Mouse (Mus musculus) gastrocnemius, postnatal 14 days (tissue): Measurements from ENCODE around the gene Slc22a15. TPM values are rescaled to one million over a fixed set of nuclear protein-coding genes. Genes with fewer than 3 reads are reported as not detected.

ENCODE experiments used
- DNase-seq: peaks from one replicate; pipeline ENCODE4 v3.0.0; 2021; ENCODE audit warnings: mixed read lengths
- intact Hi-C: fragments of 180-260 bp; cut with DNase I; formaldehyde crosslinking; loops from one replicate; pipeline ENCODE4 v1.15.1; 2025; ENCODE audit warnings: low total_unique reads
- total RNA-seq, 2 experiments: library from RNA; stranded (reverse); gene quantifications; 2 replicates each; pipeline ENCODE4 v1.2.3; 2021

Gene Slc22a15
- total RNA-seq, 2 experiments from 2014 or later, result 1.3 to 1.8 TPM

DNA sequence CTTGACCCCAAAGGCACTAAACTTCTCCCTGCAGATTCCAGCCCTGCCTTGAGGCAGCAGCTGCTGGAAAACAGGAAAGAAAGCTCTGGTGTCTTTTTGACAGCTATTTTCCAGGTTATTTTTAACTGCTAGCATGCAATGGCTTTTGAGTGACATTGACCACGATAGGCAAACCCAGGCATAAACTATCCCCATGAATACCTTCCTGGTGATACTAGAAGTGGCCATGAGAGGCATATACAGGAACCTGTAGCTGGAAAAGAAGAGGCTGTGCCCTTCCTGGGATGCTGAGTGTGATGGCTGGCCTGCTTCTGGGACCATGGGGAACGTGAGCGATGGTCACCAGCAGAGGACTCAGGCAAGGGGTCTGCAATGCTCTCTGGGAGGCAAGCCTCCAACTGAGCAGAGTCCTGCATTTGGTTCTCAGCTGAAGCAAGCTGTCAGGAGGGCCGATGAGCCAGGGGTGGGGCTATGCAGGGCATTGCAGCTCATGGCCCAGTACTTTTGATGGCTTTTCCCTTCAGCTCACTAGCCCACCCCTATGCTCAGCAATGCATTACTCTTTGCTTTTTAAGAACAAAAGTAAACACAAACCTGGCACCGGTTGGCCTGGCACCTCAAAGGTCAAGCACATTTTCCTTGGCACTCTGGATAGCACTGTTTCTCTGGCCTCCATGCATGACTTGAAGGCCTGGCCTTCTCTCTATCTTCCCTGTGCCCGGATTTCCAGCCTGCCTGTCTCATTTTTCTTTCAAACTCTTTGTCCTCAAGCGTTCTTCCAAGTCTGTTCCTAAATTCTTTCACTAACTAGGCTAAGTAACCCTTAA, 47.6 kb downstream of the Slc22a15 start:
- no peak for DNase-seq
- intact Hi-C loops, result no loop called here

DNA sequence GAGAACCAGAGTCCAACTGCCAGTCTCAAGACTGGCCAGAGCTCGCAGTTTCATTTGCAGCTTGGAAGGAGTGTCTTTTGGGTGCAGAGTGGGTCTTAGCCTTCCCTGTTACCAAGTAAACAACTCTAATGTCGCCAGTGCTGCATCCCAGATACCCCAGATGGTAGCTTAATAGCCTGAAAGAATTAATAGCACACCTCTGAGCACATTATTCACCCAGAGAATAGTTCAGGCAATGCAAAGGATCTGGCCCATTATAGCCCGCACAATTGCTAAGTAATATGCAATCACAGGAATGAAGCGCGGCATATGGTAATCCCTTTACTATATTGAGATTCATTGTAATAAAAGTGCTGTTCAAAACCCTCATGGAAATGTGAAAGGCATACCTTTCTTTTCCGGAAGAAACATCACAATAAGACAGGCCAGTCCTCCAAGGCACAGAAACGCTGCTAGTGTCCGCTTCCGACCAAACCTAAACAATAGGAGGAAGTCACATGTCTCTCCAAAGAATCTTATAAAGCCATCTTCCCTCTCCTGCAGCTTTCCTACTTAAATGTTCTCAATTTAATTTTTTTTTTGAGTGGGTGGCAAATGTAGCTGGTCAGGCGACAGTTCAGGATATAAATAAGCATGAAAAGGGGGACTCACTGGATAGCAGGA, 48.9 kb downstream of the Slc22a15 start:
- DNase-seq, result no peak
- intact Hi-C loops, result no loop called here

DNA sequence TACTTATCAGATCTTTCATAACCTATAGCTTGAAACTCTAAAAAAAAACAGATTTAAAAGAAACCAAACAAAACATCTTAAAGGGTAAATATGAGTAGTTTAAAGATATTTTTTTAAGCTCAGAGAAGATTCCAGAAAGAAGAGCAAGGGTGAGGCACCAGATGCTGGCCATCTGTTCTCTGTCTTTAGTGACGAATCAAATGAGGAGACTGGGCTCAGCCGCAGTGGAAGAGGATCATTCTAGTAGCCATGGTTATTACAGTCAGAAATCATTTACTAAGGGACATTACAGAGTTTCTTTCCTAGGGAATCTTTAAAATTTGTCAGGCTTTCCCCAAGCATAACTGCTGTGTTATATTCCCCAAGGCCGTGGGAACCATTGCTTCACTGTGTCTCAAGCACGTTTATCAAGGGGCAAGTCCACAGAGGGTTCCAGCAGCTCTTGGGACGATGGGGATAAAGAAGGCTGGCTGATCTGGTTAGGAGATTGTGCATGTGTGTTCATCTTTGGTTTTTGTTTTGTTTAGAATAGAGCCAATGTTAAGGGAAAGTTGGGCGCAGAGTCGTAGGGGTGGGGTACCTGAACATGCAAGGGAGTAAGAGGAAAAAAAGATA, 51.1 kb downstream of the Slc22a15 start:
- intact Hi-C loops, result no loop called here
- DNase-seq, result no peak

DNA sequence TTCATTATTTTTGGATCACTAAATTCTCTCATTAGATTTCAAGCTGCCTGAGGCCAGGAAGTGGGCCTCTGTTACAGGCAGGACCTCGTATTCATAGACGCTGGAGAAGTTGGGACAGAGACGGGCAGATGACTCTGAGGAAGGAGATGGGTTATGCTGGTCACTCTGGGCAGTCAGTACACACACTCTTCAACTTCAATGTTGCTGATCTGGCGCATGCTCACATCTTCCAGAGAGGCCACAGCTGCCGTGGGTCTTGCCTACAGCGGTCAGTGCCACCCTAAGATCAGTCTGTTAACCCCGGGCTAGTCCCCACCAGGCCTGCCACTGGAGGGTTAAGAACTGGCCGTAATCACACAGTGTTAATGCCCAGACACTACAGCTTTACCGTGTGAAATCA, 52.3 kb downstream of the Slc22a15 start:
- DNase-seq, result no peak
- intact Hi-C loops, result no loop called here

DNA sequence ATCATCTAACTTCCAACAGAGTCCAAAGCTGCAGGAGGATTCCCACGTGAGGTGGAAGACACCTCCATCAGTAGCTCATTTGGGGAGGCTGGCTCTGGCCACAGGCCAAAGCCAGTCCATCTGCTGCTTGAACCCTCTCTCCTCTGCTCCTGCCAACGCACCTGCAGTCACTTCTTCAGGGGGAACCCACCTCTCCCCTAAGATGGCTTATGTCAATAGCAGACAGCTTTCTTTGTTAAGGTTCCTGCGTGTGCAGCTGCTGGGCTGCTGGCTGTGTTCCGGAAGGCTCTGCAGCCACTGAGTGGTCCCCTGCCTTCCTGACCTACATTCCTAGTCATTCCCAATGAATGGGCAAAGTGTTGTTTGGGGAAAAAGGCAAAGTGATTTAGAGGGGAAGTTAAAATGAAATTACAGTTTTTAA, 57.2 kb downstream of the Slc22a15 start:
- DNase-seq, result no peak
- intact Hi-C loops, result no loop called here

DNA sequence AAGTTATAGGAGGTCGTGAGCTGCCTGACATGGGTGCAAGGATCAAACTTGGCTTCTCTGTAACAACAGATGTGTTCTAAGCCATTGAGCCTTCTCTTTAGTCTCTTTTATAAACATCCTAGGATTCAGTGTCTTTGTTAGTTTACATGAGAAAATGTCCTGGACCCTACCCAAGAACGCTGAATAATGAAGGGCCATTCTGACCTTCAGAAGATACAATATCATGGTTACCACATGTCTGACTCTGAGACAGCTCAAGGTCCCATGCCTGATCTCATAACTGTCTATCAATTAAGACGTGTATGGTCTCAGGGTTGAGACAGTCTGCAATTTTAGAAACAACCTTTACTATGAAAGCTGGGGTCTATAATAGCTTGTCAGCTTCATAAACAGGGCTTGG, 62.4 kb downstream of the Slc22a15 start:
- DNase-seq, result no peak
- intact Hi-C loops, result no loop called here

DNA sequence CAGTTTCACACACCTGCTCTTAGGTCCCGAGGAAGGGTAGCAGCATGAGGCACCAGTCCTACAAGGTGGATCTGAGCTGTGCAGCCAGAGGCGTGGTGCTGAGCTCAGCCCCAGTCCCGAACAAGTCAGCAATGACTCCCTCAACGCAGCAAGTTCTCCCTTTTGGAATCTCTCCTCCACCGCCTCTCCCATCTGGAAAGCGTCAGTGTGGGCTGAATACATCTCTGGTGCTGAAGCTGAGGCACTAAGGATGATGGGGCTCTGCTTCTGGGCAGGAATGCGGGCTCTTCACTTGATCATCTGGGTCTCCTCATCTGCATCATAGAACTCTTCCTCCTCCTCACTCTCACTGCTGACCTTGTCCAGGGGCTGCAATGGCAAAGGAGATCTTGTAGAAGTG, 64.1 kb downstream of the Slc22a15 start:
- no peak for DNase-seq
- intact Hi-C loops, result no loop called here

DNA sequence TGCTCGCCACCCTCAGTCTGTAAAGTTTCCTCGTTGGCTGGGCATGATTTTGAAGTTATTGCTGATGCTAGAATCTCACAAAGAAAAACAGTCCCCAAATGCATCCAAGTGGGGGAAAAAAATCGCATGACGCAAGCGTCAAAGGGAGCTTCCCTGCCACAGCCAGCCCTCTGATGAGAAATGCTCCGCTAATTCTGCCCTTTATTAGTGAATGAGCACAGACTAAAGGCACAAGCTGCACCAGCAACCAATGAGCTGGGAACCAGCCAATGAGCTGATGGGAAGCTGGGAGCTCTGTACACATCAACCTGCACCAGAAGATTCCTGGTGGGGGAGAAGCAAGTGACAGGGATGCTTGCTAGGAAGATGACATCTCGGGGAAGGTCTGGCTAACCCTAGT, 64.5 kb downstream of the Slc22a15 start:
- DNase-seq, result no peak
- intact Hi-C loops, result no loop called here

DNA sequence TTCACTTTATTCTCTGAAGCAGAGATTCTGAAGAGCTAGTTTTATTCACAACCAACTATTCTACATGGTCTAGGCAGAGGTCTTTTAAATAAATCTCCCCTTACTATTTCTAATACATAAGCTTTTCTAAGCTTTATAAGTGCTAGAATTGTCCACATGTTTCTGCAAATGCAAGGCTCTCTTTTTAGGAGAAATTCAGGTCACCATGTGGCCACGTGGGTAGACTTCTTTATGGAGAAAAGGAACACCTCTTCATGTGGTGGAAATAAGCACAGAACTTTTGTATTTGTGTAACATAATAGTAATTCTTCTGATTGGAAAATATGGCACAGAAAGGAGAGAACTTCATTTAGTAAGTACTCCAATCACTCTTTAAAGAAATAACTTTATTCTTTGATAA, 70.2 kb downstream of the Slc22a15 start:
- intact Hi-C loops, result no loop called here
- DNase-seq, result no peak

DNA sequence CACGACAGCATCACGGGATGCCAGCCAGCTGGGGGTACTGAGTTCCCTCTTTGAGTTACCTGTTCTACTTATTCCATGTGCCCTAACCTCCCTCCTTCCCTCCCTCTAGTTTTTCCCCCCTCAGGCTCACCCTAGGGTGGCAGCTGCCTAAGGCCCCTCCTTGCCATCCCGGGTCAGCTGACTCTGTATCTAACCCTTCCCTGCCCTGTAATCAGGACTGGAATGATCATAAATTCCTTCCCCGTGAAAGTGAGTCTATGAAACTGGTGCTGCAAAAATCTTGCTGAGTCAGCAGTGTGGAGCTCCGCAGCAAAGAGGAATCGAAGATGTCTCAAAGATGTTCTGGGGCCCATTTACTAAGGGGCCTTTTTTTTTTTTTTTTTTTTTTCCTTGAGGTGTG, 72.9 kb downstream of the Slc22a15 start:
- no peak for DNase-seq
- intact Hi-C loops, result no loop called here

DNA sequence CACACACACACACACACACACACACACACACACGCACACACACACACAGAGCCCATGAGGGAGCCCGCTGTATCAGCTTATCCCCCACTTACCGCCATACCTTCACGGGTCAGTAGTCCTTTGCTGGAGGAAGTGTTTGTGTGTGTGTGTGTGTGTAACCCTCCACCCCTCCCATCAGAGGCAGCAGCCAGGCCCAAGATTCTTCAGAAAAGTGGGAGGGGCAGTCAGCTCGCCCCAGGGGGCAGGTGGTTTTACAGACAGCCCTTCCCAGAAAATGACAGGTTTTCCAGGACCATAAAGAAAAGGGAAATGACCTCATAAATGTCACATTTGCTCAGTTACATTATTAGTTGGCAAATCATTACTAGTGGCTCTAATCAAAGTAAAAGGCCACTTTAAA, 75.4 kb downstream of the Slc22a15 start, which contains the start of gene Mab21l3:
Mab21l3 (minus strand) TSS at position 144 of the 400 bp plus-strand sequence.
- intact Hi-C loops, result no loop called here
- no peak for DNase-seq

DNA sequence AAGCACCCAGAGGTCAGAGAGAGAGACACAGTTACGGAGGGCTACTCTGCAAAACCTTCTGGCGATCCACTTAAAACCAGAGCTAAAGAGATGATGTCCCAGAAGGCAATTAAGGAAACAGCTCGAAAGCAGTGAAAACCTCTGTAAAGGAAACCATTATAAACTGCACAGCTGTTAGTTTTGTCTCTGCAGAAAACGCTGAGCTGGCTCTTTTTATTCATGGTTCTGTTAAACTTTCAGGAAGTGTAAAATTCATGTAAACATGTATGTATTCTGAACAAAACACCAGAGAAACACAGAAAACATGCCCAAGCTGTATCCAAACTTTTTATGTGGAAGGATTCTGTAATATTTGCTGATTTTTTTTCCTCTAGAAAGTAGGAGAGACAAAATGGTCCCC, 78.2 kb downstream of the Slc22a15 start:
- no peak for DNase-seq
- intact Hi-C loops, result no loop called here

DNA sequence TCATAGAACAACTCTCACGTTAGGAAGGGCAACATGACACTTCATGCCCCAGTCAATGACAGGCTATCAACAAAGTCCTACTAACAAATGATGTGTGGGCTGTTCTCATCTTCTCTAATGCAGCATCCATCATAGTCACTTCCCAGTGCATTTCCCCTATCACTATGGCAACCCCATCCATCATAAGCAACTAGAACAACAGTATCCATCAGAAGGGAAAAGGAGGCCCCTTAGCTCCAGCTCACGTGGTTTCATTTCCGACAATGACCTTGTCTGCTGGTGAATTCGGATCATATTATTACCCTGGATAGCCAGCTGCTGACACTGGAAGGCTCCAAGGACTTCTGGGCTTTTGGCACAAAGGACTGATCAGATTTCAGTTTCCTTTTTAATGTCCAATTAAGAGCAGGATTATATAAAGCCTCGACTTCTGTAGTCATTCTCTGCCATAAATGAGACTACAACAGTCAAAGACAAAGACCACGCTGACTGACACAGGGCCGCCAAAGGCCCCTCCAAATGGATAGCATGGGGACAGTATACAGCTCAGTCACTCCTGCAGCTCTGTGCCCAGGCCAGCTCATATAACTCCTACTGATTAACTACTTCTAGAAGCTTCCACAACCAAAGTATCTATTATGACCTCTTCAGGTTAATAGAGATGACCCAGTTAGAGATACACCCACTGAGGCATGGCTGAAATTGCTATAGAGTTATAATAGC, 81.7 kb downstream of the Slc22a15 start:
- intact Hi-C loops, result no loop called here
- no peak for DNase-seq

DNA sequence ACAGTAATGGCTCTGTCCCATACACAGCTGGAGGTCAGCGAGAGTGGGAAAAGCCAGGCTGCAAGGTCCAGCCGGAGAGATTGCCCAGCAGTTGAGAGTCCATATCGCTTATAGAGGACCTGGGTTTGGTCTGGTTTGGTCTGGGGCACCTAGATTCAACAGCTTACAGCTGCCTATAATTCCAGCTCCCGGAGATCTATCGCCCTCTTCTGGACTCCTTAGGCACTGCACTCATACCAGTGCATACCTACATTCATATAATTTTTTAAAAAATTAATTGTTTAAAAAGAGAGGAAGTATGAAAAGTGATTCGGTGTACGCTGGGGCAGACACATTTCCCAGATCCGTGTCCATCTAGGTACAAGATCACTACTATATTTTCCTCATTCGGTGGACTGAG, 84.9 kb downstream of the Slc22a15 start:
- DNase-seq, result no peak
- intact Hi-C loops, result no loop called here

DNA sequence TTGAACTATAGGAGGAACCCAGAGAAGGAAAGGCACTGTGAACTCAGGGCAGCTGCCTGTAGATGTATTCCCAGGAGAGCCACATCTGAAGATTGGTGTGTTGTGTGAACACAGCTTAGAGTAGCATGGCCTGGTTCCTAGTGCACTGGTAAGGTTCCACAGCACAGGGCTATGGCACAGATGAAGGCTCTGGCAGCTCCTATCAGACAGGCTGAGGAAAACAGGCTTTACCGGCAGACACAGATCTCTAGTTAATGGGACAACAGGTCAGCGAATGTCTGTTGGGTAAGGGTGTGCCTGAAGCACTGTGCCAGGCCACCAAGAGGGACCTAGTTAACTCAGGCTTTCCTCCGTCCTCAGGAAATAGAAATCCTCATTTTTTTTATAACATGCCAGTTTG, 87.3 kb downstream of the Slc22a15 start:
- DNase-seq, result no peak
- intact Hi-C loops, result no loop called here

DNA sequence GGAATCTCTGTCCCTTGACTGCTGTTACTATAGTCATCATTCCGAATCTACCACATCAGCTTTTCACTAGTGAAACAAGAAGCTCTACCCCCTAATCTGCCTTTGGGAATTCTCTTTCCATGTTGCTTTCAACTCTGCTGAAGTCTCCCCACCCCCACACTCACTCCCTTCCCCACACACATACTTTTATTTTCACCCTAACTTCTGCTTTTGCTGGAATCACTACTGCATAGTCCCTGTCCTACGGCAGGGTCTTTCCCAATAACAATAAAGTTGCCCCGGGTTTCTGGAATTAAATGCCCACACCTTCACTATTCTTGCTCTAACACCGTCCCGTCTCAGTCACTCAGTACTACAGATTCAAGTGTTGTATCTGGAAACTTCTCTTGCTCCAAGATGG, 87.7 kb downstream of the Slc22a15 start:
- intact Hi-C loops, result no loop called here

DNA sequence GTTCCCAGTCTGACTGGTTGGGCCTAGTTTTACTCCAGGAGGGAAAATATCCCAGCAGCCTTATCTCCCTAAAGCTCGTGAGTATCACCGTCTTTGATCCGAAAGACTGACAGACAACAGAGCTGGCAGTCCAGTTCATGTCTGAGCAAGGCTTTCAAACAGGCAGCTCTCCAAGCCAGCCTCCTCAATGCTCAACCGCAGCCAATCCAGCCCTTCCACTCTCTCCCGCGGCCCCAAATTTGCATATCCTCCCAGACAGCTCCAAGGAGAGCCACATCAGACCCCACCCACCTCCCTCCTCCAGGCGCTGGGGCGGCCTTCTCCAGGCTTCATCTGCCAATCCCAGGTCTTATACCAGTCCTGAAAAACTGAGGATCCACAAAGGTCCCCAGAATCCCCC, 88.2 kb downstream of the Slc22a15 start:
- intact Hi-C loops, result no loop called here
- DNase-seq, result peak; percentile 79

More for the DNA sequence above, 87.7 kb downstream of the Slc22a15 start:
- DNase-seq, result no peak

DNA sequence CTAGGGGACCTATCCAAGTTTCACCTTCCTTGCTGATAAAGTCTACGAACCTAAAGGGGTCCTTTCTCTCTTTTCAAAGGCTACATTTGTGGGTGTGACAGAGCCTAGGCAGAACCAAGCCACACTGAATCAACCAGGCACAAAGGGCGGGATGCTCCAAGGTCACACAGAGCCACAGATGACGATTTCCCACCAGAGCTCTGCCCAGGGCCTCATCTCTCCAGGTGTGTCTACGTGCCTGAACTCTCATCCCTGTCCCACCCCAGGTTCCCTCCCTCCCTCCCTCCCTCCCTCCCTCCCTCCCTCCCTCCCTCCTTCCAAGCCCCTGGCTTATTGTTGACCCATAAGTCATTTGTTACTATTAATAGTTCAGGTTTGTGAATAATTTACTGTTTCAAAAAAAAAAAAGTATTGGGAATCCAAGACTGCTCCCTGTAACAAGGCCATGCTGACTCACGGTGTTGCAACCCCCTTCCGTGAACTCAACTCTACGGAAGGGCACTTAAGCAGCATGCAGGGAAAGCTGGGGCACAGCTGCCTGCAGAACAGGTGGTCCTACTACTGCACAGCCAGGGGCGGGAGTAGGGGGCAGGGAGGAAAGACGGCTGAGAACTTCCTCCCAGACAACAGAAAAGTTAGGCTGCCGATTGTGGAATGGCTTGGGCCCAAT, 92.9 kb downstream of the Slc22a15 start:
- no peak for DNase-seq
- intact Hi-C loops, result no loop called here

DNA sequence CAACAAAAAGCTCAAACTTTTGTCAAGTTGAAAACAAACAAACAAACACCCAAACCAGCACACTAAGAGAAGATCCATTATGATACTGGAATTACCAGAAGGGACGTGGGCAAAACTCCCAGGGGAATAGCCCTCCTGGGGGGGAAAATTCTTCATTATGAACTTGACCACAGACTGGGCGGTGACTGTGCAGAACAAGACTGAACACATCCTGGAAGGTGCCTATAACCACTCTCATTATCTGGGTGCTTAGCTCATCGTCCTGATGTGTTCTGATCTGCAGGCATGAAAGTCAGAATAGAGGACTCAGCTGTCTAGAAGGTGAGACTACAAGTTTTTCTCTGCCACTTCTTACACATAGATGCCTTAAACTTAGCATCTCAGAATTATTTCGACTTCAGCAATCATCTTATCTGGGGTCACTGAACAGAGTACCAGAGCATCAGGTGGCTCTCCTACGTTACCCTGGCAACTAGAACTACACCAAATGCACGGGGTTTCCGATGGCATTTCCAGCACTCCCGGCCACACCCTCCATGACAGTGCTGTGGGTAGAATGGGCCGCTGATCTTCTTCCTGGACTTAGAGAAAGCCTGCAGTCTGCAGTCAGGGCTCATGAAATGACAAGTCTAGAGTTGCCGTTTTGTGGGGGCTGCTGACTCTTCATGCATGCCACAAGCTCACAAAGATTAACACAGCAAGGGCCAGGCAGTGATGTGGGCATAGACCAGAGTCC, 94.2 kb downstream of the Slc22a15 start:
- intact Hi-C loops, result no loop called here
- DNase-seq, result no peak
